Mouse (Mus musculus): ENCODE results near the gene Kcnj12. TPM values are rescaled to one million over a fixed set of nuclear protein-coding genes. Genes with fewer than 3 reads are reported as not detected.

Gene Kcnj12
- 0.58 and 1.2 TPM in 2 replicates for polyA plus RNA-seq (2012; rRNA removed)

GRCm38 (mm10) chr11:61022550-61023391 lies at the start of gene Kcnj12:
TSS of gene Kcnj12 (plus strand) at chr11:61022564.
- 2% methylated on average over 79 of the region's 81 CpGs for WGBS
- DNase-seq (ENCODE audit: low read depth, low spot score) = no peak

GRCm38 (mm10) chr11:60975097-60975496 lies 47.3 kb upstream of the Kcnj12 start:
- 54% methylated on average over 11 of the region's 11 CpGs for WGBS
- DNase-seq (ENCODE audit: low read depth, low spot score) = no peak

GRCm38 (mm10) chr11:60976234-60976633 lies 46.1 kb upstream of the Kcnj12 start:
- WGBS = 91% methylated on average over 2 of the region's 2 CpGs
- no peak for DNase-seq (ENCODE audit: low read depth, low spot score)

- no peak for DNase-seq (ENCODE audit: low read depth, low spot score)
- WGBS = 22% methylated on average over 8 of the region's 8 CpGs
Observed at GRCm38 (mm10) chr11:60976742-60977141, 45.6 kb upstream of the Kcnj12 start.

DNA sequence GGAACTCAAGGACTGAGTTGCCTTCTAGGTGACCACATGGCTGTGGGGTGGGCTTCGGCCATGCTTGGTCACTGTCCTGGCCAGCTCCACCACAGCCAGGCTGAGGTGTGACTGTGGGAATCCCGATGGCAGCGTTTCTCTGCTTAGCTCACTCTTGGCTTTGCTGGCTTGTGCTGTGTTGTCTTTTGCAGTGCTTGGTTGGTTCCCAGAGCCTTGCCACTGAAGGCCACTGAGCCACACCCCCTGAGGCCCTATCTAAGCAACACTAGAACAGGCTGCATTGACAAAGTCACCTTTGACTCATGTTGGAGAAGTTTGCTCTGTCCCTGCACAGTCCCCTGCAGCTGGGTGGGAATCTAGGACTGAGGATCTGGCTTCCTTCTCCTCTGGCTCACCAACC lies 45.2 kb upstream of the Kcnj12 start:
- DNase-seq (ENCODE audit: low read depth, low spot score) = no peak
- 27% methylated on average over 3 of the region's 3 CpGs for WGBS

DNA sequence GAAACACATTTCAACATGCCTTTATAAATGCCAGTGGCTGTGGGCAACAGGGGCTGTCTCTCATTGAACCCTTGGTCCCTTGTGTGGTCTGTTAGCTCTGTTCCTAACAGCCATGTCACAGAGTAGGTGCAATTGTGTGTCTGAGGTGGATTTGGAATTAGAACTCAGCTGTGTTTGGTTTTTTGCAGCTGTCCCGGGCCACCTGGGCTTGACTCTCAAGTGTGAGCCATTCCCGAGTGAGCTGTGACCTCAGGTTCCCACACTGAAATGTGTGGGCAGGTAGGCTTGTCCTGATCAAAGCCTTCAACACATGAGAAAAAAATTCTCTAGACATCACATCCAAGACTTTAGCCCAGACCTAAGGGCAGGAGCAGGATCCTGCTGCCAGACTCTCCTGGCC lies 43.7 kb upstream of the Kcnj12 start:
- 84% methylated on average over 2 of the region's 2 CpGs for WGBS
- no peak for DNase-seq (ENCODE audit: low read depth, low spot score)

DNA sequence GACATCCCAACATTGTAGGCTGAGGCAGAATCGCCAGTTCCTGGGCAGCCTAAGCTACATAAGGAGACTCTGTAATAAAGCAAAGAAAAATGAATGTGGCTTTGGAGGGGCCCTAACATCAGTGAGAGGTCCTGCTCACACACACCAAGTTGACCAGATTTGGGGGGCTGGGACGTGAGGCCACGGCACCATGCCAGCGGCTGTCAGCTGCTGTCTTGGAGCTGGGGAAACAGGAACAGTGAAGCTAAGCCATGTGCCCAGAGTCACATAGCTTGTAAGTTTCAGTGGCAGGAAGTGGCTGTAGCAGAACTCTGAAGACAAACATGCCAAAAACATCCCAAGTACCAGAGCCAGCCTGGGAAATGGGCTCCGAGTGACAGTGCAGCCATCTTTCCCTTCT lies 42.6 kb upstream of the Kcnj12 start:
- DNase-seq (ENCODE audit: low read depth, low spot score) = no peak
- 76% methylated on average over 5 of the region's 5 CpGs for WGBS

- WGBS = 69% methylated on average over 14 of the region's 14 CpGs
- DNase-seq (ENCODE audit: low read depth, low spot score) = no peak
Observed at GRCm38 (mm10) chr11:60981693-60982486, 40.5 kb upstream of the Kcnj12 start.

GRCm38 (mm10) chr11:60984912-60985558 lies 37.3 kb upstream of the Kcnj12 start:
- WGBS = 81% methylated on average over 13 of the region's 13 CpGs
- DNase-seq (ENCODE audit: low read depth, low spot score) = no peak

DNA sequence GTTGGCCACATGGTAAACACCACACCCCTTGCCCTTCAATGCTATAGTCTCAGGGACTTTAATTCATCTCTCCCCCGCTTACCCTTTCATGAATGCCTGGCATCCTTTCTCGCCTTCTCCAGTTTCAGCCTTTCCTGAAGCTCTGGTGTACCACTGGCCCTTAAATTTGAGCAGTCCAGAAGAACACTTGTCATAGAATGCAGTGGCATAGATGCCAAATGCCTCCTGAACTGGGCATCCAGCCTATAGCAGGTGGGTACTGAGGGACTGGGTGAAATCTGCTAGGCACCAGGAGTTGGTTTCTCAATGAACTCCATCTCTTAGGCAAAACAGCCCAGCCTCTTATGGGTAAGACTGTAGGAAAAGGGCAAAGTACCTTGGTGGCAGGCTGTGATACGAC lies 31.9 kb upstream of the Kcnj12 start:
- WGBS = 74% methylated on average over 3 of the region's 3 CpGs
- no peak for DNase-seq (ENCODE audit: low read depth, low spot score)

- DNase-seq (ENCODE audit: low read depth, low spot score) = no peak
- 76% methylated on average over 8 of the region's 8 CpGs for WGBS
Observed at GRCm38 (mm10) chr11:61002736-61003135, 19.6 kb upstream of the Kcnj12 start.

DNA sequence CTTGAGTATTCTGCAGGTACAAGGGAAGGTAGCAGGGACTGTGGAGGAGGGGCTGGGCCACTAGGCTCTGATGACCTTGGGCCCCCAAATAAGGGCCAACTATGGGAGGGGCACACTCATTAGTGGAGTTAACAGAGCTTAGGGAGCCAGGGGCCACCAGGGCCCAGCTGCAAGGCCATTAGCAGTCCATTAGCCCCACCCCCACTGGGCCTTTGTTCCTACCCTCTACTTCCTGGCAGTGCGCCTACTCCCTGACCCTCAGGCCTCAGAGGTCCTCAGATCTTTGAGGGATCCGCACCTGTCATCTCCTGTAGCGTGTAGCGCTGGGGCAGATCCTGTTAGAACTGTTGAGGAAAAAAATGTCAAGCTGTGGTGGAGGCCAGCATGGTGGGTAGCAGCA lies 18.3 kb upstream of the Kcnj12 start:
- WGBS = 60% methylated on average over 4 of the region's 4 CpGs
- DNase-seq (ENCODE audit: low read depth, low spot score) = no peak

DNA sequence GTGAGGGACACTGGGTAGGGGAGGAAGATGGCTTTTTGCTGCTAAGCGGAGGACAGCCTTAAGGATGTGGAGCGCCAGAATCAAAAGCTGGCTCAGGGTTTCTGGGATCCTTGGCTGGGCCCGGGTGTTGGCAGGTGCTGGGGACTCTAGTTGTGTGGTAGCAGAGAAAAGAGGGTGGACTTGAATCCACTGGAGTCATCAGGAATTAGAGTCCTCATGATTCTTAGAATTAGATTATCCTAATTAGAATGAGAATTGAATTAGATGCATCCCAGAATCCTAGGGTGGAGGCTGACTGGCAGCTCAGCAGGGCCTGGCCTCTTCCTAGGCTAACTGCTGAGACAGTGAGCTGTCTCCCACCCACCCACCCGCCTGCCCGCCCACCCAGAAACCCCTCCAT lies 17.6 kb upstream of the Kcnj12 start:
- DNase-seq (ENCODE audit: low read depth, low spot score) = no peak
- 76% methylated on average over 5 of the region's 5 CpGs for WGBS

GRCm38 (mm10) chr11:61005345-61005744 lies 17.0 kb upstream of the Kcnj12 start:
- DNase-seq (ENCODE audit: low read depth, low spot score) = no peak
- 46% methylated on average over 6 of the region's 6 CpGs for WGBS

DNA sequence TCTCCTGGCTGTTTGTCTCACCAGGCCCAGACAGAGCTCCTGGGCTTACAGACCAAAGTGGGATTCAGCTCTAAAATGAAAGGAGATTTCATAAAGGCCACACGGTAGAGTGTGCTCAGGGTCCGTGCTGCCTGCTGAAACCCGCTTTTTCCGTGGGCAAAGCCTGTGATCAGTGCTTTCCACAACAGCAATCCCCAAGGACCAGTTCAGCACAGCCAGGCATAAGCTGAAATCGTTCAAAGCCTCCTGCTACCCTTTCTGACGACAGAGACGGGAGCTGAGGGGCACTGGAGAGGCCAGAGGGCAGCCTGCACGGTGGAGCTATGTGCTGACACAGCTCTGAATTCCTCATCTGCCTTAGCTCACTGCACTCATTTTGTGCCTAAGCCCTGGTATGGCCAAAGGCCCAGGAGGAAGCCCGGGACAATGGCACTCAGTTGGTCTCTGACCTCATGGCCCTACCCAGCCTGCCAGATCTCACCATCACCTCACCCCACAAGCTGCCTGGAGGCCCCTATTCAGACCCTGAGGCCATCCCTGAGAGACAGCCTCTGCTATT lies 10.5 kb upstream of the Kcnj12 start:
- 45% methylated on average over 9 of the region's 9 CpGs for WGBS
- DNase-seq (ENCODE audit: low read depth, low spot score) = no peak

GRCm38 (mm10) chr11:61016866-61017398 lies 5.4 kb upstream of the Kcnj12 start:
- WGBS = 41% methylated on average over 8 of the region's 8 CpGs
- no peak for DNase-seq (ENCODE audit: low read depth, low spot score)

GRCm38 (mm10) chr11:61021129-61021528 lies 1.2 kb upstream of the Kcnj12 start:
- no peak for DNase-seq (ENCODE audit: low read depth, low spot score)
- WGBS = 72% methylated on average over 5 of the region's 5 CpGs

- WGBS = 4% methylated on average over 68 of the region's 68 CpGs
- no peak for DNase-seq (ENCODE audit: low read depth, low spot score)
Observed at GRCm38 (mm10) chr11:61021676-61022549, 451 bp upstream of the Kcnj12 start.

Data from large intestine, adult 2 months (tissue).